Mouse (Mus musculus): ENCODE measurements around the gene Olfr376.

Olfr376 gene

GRCm38 (mm10) chr11:73370946-73371345, at the start of gene Olfr376:
Gene Olfr376 (plus strand): TSS chr11:73371246.
- no peak for DNase-seq (ENCODE audit: low spot score)

- DNase-seq (ENCODE audit: low spot score): no peak
Observed at GRCm38 (mm10) chr11:73323906-73324830, 46.9 kb upstream of the Olfr376 start.

GRCm38 (mm10) chr11:73326485-73326886, 44.6 kb upstream of the Olfr376 start:
- peak; percentile 4 for DNase-seq (ENCODE audit: low spot score)

- DNase-seq (ENCODE audit: low spot score): no peak
Observed at GRCm38 (mm10) chr11:73327361-73327760, 43.7 kb upstream of the Olfr376 start.

GRCm38 (mm10) chr11:73329442-73329841, 41.6 kb upstream of the Olfr376 start, which contains the start of the genes Aspa, Gm49340 and Spata22:
Gene Aspa (minus strand): TSS chr11:73329596.
Gene Gm49340 (plus strand): TSS chr11:73329741.
Gene Spata22 (plus strand): TSS chr11:73329741.
- no peak for DNase-seq (ENCODE audit: low spot score)

GRCm38 (mm10) chr11:73333357-73333756, 37.7 kb upstream of the Olfr376 start:
- no peak for DNase-seq (ENCODE audit: low spot score)

- no peak for DNase-seq (ENCODE audit: low spot score)
Observed at GRCm38 (mm10) chr11:73336919-73337318, 34.1 kb upstream of the Olfr376 start.

GRCm38 (mm10) chr11:73350483-73350882, 20.6 kb upstream of the Olfr376 start, which contains the start of gene Olfr20:
Gene Olfr20 (plus strand): TSS chr11:73350783.
- no peak for DNase-seq (ENCODE audit: low spot score)

- no peak for DNase-seq (ENCODE audit: low spot score)
Observed at GRCm38 (mm10) chr11:73395374-73395773, 24.3 kb downstream of the Olfr376 start.

- no peak for DNase-seq (ENCODE audit: low spot score)
Observed at GRCm38 (mm10) chr11:73399514-73399913, 28.5 kb downstream of the Olfr376 start, which contains the start of gene Olfr1. Gene Olfr1 (minus strand): TSS chr11:73399614.

All from embryo, embryonic 10.5 days (tissue).